ENCODE assay signal across 13 mouse cellular contexts in genomic region chrX:162113257-162113656, GRCm38 (mm10). TPM values are rescaled to one million over a fixed set of nuclear protein-coding genes. Genes with fewer than 3 reads are reported as not detected.
DNase-seq lines count a peak whose midpoint lies in the region; ATAC-seq and TF ChIP-seq lines count a peak whose summit lies in the region.
"Had no signal": no experiment of that assay in that cellular context is flagged by ENCODE, and none has a peak within 500 bp of the region (broad histone marks: within the 10 kb centered on the region; RNA-seq: fewer than 3 reads in every experiment).

No protein-coding gene starts in this region.

- H3K9ac ChIP-seq in liver, embryonic 11.5 days (ENCODE audit: low read depth, low read length), result no peak overlapping the region
- H3K9ac ChIP-seq in embryonic facial prominence, embryonic 14.5 days (ENCODE audit: low read depth, low read length), result no peak overlapping the region
- no peak overlapping the region for H3K9ac ChIP-seq in forebrain, embryonic 14.5 days (ENCODE audit: low read length)
- no peak overlapping the region for H3K9ac ChIP-seq in forebrain, postnatal 0 days
- H3K9ac ChIP-seq: limb, embryonic 12.5 days; neural tube, embryonic 15.5 days had no signal

- DNase-seq in liver, result peak; percentile 3
- DNase-seq in liver, embryonic 11.5 days (ENCODE audit: low spot score), result no peak
- peak; percentile 36 for DNase-seq in embryonic facial prominence, embryonic 14.5 days (ENCODE audit: low spot score)
- DNase-seq in heart, postnatal 36 days, result peak; percentile 4 to 5
- DNase-seq in lung, postnatal 25 days (ENCODE audit: low spot score), result peak; percentile 10
- no peak for DNase-seq in forebrain, embryonic 14.5 days (ENCODE audit: low spot score)
- DNase-seq in forebrain, postnatal 0 days, result no peak
- DNase-seq: spleen, adult 18-20 months had no signal

- WGBS in liver, embryonic 11.5 days, result 58% methylated on average over 5 of the region's 5 CpGs
- WGBS in embryonic facial prominence, embryonic 14.5 days, result 44% methylated on average over 5 of the region's 5 CpGs
- WGBS in forebrain, embryonic 14.5 days, result 66% methylated on average over 5 of the region's 5 CpGs
- 55% methylated on average over 5 of the region's 5 CpGs for WGBS in forebrain, postnatal 0 days

- no peak for ATAC-seq in liver, embryonic 11.5 days (replicated peaks; ENCODE audit: low FRiP score)
- ATAC-seq in embryonic facial prominence, embryonic 14.5 days (ENCODE audit: low read depth), result no peak
- ATAC-seq in forebrain, embryonic 14.5 days, result no peak
- ATAC-seq in forebrain, postnatal 0 days, result no peak
- ATAC-seq: intestine, embryonic 16.5 days had no signal

- H3K27ac ChIP-seq in liver, embryonic 11.5 days (ENCODE audit: low read depth, low read length), result no peak overlapping the region
- no peak overlapping the region for H3K27ac ChIP-seq in embryonic facial prominence, embryonic 14.5 days (replicated peaks; ENCODE audit: low read depth, low read length)
- no peak overlapping the region for H3K27ac ChIP-seq in forebrain, embryonic 14.5 days (ENCODE audit: low read depth, low read length)
- no peak overlapping the region for H3K27ac ChIP-seq in forebrain, postnatal 0 days (ENCODE audit: low read depth, low read length)
- H3K27ac ChIP-seq: forebrain, embryonic 10.5 days; limb, embryonic 12.5 days; midbrain, embryonic 10.5 days; neural tube, embryonic 15.5 days had no signal

- TF ChIP-seq CTCF in forebrain, postnatal 0 days (IDR thresholded peaks at IDR 0.05; ENCODE audit: low read depth), result no peak

- H3K4me3 ChIP-seq in liver, embryonic 11.5 days (ENCODE audit: low read depth, low read length), result no peak overlapping the region
- H3K4me3 ChIP-seq in embryonic facial prominence, embryonic 14.5 days (ENCODE audit: low read depth, low read length), result no peak overlapping the region
- no peak overlapping the region for H3K4me3 ChIP-seq in forebrain, embryonic 14.5 days (ENCODE audit: low read depth, low read length)
- H3K4me3 ChIP-seq in forebrain, postnatal 0 days (ENCODE audit: low read depth, low read length), result no peak overlapping the region
- H3K4me3 ChIP-seq: forebrain, embryonic 10.5 days; limb, embryonic 12.5 days; midbrain, embryonic 10.5 days; neural tube, embryonic 15.5 days had no signal

- H3K4me2 ChIP-seq in liver, embryonic 11.5 days, result no peak overlapping the region
- H3K4me2 ChIP-seq in embryonic facial prominence, embryonic 14.5 days (ENCODE audit: low read depth, low read length), result no peak overlapping the region
- no peak overlapping the region for H3K4me2 ChIP-seq in forebrain, embryonic 14.5 days (ENCODE audit: low read length)
- no peak overlapping the region for H3K4me2 ChIP-seq in forebrain, postnatal 0 days (ENCODE audit: low read depth)
- H3K4me2 ChIP-seq: limb, embryonic 12.5 days; neural tube, embryonic 15.5 days had no signal

- H3K9me3 ChIP-seq in liver, embryonic 11.5 days (ENCODE audit: control insufficient read depth, low read length), result no peaks in the 10 kb centered on the region
- H3K9me3 ChIP-seq in embryonic facial prominence, embryonic 14.5 days (ENCODE audit: control insufficient read depth, low read length), result no peaks in the 10 kb centered on the region
- no peaks in the 10 kb centered on the region for H3K9me3 ChIP-seq in forebrain, embryonic 14.5 days (replicated peaks; ENCODE audit: control insufficient read depth, low read length)
- no peaks in the 10 kb centered on the region for H3K9me3 ChIP-seq in forebrain, postnatal 0 days (ENCODE audit: low read length)
- H3K9me3 ChIP-seq: forebrain, embryonic 10.5 days; limb, embryonic 12.5 days; midbrain, embryonic 10.5 days; neural tube, embryonic 15.5 days had no signal

- H3K4me1 ChIP-seq in liver, embryonic 11.5 days (replicated peaks; ENCODE audit: control insufficient read depth, insufficient read depth, low read length), result no peaks in the 10 kb centered on the region
- H3K4me1 ChIP-seq in embryonic facial prominence, embryonic 14.5 days (ENCODE audit: control insufficient read depth, insufficient read depth, low read length), result no peaks in the 10 kb centered on the region
- no peaks in the 10 kb centered on the region for H3K4me1 ChIP-seq in forebrain, embryonic 14.5 days (ENCODE audit: control insufficient read depth, insufficient read depth, low read length)
- no peaks in the 10 kb centered on the region for H3K4me1 ChIP-seq in forebrain, postnatal 0 days (ENCODE audit: insufficient read depth)
- H3K4me1 ChIP-seq: forebrain, embryonic 10.5 days; limb, embryonic 12.5 days; midbrain, embryonic 10.5 days; neural tube, embryonic 15.5 days had no signal

- peaks cover 9% of the 10 kb centered on the region for H3K27me3 ChIP-seq in liver, embryonic 11.5 days (replicated peaks; ENCODE audit: control insufficient read depth, insufficient read depth, low read length)
- H3K27me3 ChIP-seq in embryonic facial prominence, embryonic 14.5 days (replicated peaks; ENCODE audit: control insufficient read depth, insufficient read depth, low read length), result peaks cover 18% of the 10 kb centered on the region
- H3K27me3 ChIP-seq in forebrain, embryonic 14.5 days (replicated peaks; ENCODE audit: control insufficient read depth, insufficient read depth, low read length), result no peaks in the 10 kb centered on the region
- H3K27me3 ChIP-seq in forebrain, postnatal 0 days (ENCODE audit: insufficient read depth, low read length), result no peaks in the 10 kb centered on the region

- no peaks in the 10 kb centered on the region for H3K36me3 ChIP-seq in liver, embryonic 11.5 days (ENCODE audit: control insufficient read depth, insufficient read depth, low read length)
- H3K36me3 ChIP-seq in embryonic facial prominence, embryonic 14.5 days (ENCODE audit: control insufficient read depth, insufficient read depth, low read length), result no peaks in the 10 kb centered on the region
- no peaks in the 10 kb centered on the region for H3K36me3 ChIP-seq in forebrain, embryonic 14.5 days (ENCODE audit: control insufficient read depth, insufficient read depth, low read length)
- no peaks in the 10 kb centered on the region for H3K36me3 ChIP-seq in forebrain, postnatal 0 days (ENCODE audit: insufficient read depth)
- H3K36me3 ChIP-seq: forebrain, embryonic 10.5 days; limb, embryonic 12.5 days; midbrain, embryonic 10.5 days; neural tube, embryonic 15.5 days had no signal

- intact Hi-C loops in heart, postnatal 36 days (cut with DNase I), result no loop called here

RNA-seq across cellular contexts. Expression of gene Nhs, which starts 46.3 kb away (rescaled TPM):
- polyA plus RNA-seq in liver, embryonic 11.5 days (2014; fragmentation: Nextera tagmentation; extraction: Ambion mirVana), result 0.55 and 0.74 TPM in 2 replicates
- 2.7 and 2.8 TPM in 2 replicates for polyA plus RNA-seq in embryonic facial prominence, embryonic 14.5 days (2014; fragmentation: Nextera tagmentation; extraction: Ambion mirVana)
- under 1 TPM; 0.38 to 0.42 TPM for total RNA-seq in heart, postnatal 36 days (2021)
- polyA plus RNA-seq in forebrain, embryonic 14.5 days (2014; fragmentation: Nextera tagmentation; extraction: Ambion mirVana), result 1.0 and 1.1 TPM in 2 replicates
- 5.5 and 9.4 TPM in 2 replicates for total RNA-seq in forebrain, postnatal 0 days (2014; rRNA removed)
- 0.55 and 1.9 TPM in 2 replicates for polyA plus RNA-seq in forebrain, postnatal 0 days (2015; fragmentation: Nextera tagmentation; extraction: Ambion mirVana)

Comparison
In these comparisons a context has a peak if more than half of its experiments do, and no peak if none do; other contexts are left out.
1. DNase-seq: peak in liver (single experiment), embryonic facial prominence, embryonic 14.5 days (single experiment), heart, postnatal 36 days (2 of 2) and lung, postnatal 25 days (single experiment); none in liver, embryonic 11.5 days (single experiment), forebrain, embryonic 14.5 days (single experiment) and forebrain, postnatal 0 days (single experiment).